ENCODE assay signal across 8 mouse cellular contexts in genomic region chr14:60559826-60560529, GRCm38 (mm10).
DNase-seq lines count a peak whose midpoint lies in the region; ATAC-seq and TF ChIP-seq lines count a peak whose summit lies in the region.

No protein-coding gene starts in this region.

- no peak overlapping the region for H3K9ac ChIP-seq in hindbrain, embryonic 11.5 days (ENCODE audit: low read depth, low read length)
- no peak overlapping the region for H3K9ac ChIP-seq in hindbrain, embryonic 12.5 days
- no peak overlapping the region for H3K9ac ChIP-seq in ES-Bruce4 (ENCODE audit: low read depth, poor library complexity, severe bottlenecking)

- TF ChIP-seq POLR2A in ES-Bruce4 (IDR thresholded peaks at IDR 0.05; ENCODE audit: insufficient read depth, low read length): no peak
- no peak for TF ChIP-seq POLR2A in cortical plate, adult 2 months (IDR thresholded peaks at IDR 0.05; ENCODE audit: extremely low read depth, insufficient read depth, low read length)

- ATAC-seq in hindbrain, embryonic 11.5 days (ENCODE audit: low FRiP score): no peak
- no peak for ATAC-seq in hindbrain, embryonic 12.5 days (ENCODE audit: low FRiP score)
- no peak for ATAC-seq in inflammation-experienced regulatory T-cells, adult 6 months

- DNase-seq in hindbrain, embryonic 11.5 days (ENCODE audit: low spot score): peak; percentile 31
- peak; percentile 39 for DNase-seq in limb, embryonic 10.5 days (ENCODE audit: low spot score)
- peak; percentile 34 for DNase-seq in thymus, postnatal 25 days
- no peak for DNase-seq in MN1 (ENCODE audit: low spot score)

- H3K36me3 ChIP-seq in hindbrain, embryonic 11.5 days (ENCODE audit: control insufficient read depth, insufficient read depth, low read length): no peaks in the 10 kb centered on the region
- no peaks in the 10 kb centered on the region for H3K36me3 ChIP-seq in hindbrain, embryonic 12.5 days
- H3K36me3 ChIP-seq in ES-Bruce4 (ENCODE audit: control insufficient read depth, insufficient read depth, low read length, poor library complexity, severe bottlenecking): no peaks in the 10 kb centered on the region
- H3K36me3 ChIP-seq in limb, embryonic 10.5 days: no peaks in the 10 kb centered on the region

- no peak overlapping the region for H3K4me2 ChIP-seq in hindbrain, embryonic 11.5 days (replicated peaks; ENCODE audit: low read depth, low read length)
- no peak overlapping the region for H3K4me2 ChIP-seq in hindbrain, embryonic 12.5 days (replicated peaks)

- WGBS in hindbrain, embryonic 11.5 days: 73% methylated on average over 13 of the region's 13 CpGs
- 78% methylated on average over 13 of the region's 13 CpGs for WGBS in hindbrain, embryonic 12.5 days
- 75% methylated on average over 13 of the region's 13 CpGs for WGBS in limb, embryonic 10.5 days

- H3K4me3 ChIP-seq in hindbrain, embryonic 11.5 days (ENCODE audit: low read depth, low read length): no peak overlapping the region
- no peak overlapping the region for H3K4me3 ChIP-seq in hindbrain, embryonic 12.5 days
- no peak overlapping the region for H3K4me3 ChIP-seq in ES-Bruce4 (ENCODE audit: low read depth, low read length)
- H3K4me3 ChIP-seq in cortical plate, adult 2 months (ENCODE audit: insufficient read depth, low read length): no peak overlapping the region
- H3K4me3 ChIP-seq in limb, embryonic 10.5 days: no peak overlapping the region

- no peaks in the 10 kb centered on the region for H3K27me3 ChIP-seq in hindbrain, embryonic 11.5 days (ENCODE audit: control insufficient read depth, insufficient read depth, low read length)
- H3K27me3 ChIP-seq in hindbrain, embryonic 12.5 days: no peaks in the 10 kb centered on the region
- H3K27me3 ChIP-seq in ES-Bruce4 (ENCODE audit: control insufficient read depth, insufficient read depth, low read length, poor library complexity, severe bottlenecking): no peaks in the 10 kb centered on the region
- no peaks in the 10 kb centered on the region for H3K27me3 ChIP-seq in limb, embryonic 10.5 days (ENCODE audit: low read depth, poor library complexity, severe bottlenecking)

- TF ChIP-seq CTCF in ES-Bruce4 (IDR thresholded peaks at IDR 0.05; ENCODE audit: low read depth, low read length): peak; percentile 26
- 0 out of 2 replicates have a peak, but pooled peaks have one; percentile 4 for TF ChIP-seq CTCF in cortical plate, adult 2 months (IDR thresholded peaks at IDR 0.05; ENCODE audit: extremely low read depth, insufficient read depth, low read length)

- 0 out of 2 replicates have a peak, but pooled peaks cover 3% of the 10 kb centered on the region for H3K4me1 ChIP-seq in hindbrain, embryonic 11.5 days (replicated peaks; ENCODE audit: control insufficient read depth, insufficient read depth, low read length)
- H3K4me1 ChIP-seq in hindbrain, embryonic 12.5 days: peaks cover 10% of the 10 kb centered on the region
- no peaks in the 10 kb centered on the region for H3K4me1 ChIP-seq in ES-Bruce4 (ENCODE audit: control insufficient read depth, insufficient read depth, low read length)
- H3K4me1 ChIP-seq in cortical plate, adult 2 months (ENCODE audit: control insufficient read depth, insufficient read depth, low read length): no peaks in the 10 kb centered on the region
- peaks cover 11% of the 10 kb centered on the region for H3K4me1 ChIP-seq in limb, embryonic 10.5 days

- TF ChIP-seq EP300 in ES-Bruce4 (IDR thresholded peaks at IDR 0.05; ENCODE audit: insufficient read depth, low read depth, low read length): no peak

- H3K27ac ChIP-seq in hindbrain, embryonic 11.5 days (ENCODE audit: low read depth, low read length): no peak overlapping the region
- H3K27ac ChIP-seq in hindbrain, embryonic 12.5 days: no peak overlapping the region
- H3K27ac ChIP-seq in ES-Bruce4 (ENCODE audit: insufficient read depth, low read length): no peak overlapping the region
- no peak overlapping the region for H3K27ac ChIP-seq in cortical plate, adult 2 months (ENCODE audit: insufficient read depth, low read length)
- H3K27ac ChIP-seq in limb, embryonic 10.5 days: no peak overlapping the region

- no peaks in the 10 kb centered on the region for H3K9me3 ChIP-seq in hindbrain, embryonic 11.5 days (ENCODE audit: control insufficient read depth, low read length)
- no peaks in the 10 kb centered on the region for H3K9me3 ChIP-seq in hindbrain, embryonic 12.5 days (replicated peaks)
- no peaks in the 10 kb centered on the region for H3K9me3 ChIP-seq in ES-Bruce4 (replicated peaks; ENCODE audit: control insufficient read depth, insufficient read depth, low read length, poor library complexity, severe bottlenecking)
- no peaks in the 10 kb centered on the region for H3K9me3 ChIP-seq in limb, embryonic 10.5 days (replicated peaks)
